Mouse (Mus musculus) heart, embryonic 15.5 days (tissue): Measurements from ENCODE around the gene Smurf1. TPM values are rescaled to one million over a fixed set of nuclear protein-coding genes. Genes with fewer than 3 reads are reported as not detected.

Experiments
- ATAC-seq: fragments of 200-750 bp; cut with Nextera tagmentation; replicated peaks from 2 replicates; pipeline ENCODE4 v1.8.0; 2017; ENCODE audit warnings: low read depth, moderate TSS enrichment; ENCODE audit not compliant: insufficient number of reproducible peaks, insufficient read depth, low FRiP score
- H3K27ac ChIP-seq: fragments of 300-500 bp; sonication (generic); 2 replicates; pipeline ENCODE4 v1.5.1; 2015; ENCODE audit warnings: mild to moderate bottlenecking, inconsistent platforms
- H3K27me3 ChIP-seq: fragments of 300-500 bp; sonication (generic); 2 replicates; pipeline ENCODE4 v1.6.1; 2015; ENCODE audit warnings: inconsistent platforms
- H3K36me3 ChIP-seq: fragments of 300-500 bp; sonication (generic); 2 replicates; pipeline ENCODE4 v1.6.1; 2015; ENCODE audit warnings: mild to moderate bottlenecking, inconsistent platforms
- H3K4me1 ChIP-seq: fragments of 300-500 bp; sonication (generic); replicated peaks from 2 replicates; pipeline ENCODE4 v1.6.1; 2015; ENCODE audit warnings: inconsistent platforms
- H3K4me2 ChIP-seq: fragments of 300-500 bp; sonication (generic); 2 replicates; pipeline ENCODE4 v1.6.1; 2015; ENCODE audit warnings: inconsistent platforms, mild to moderate bottlenecking, moderate library complexity
- H3K4me3 ChIP-seq: fragments of 300-500 bp; sonication (generic); 2 replicates; pipeline ENCODE4 v1.5.1; 2015; ENCODE audit warnings: mild to moderate bottlenecking, inconsistent platforms
- H3K9ac ChIP-seq: fragments of 300-500 bp; sonication (generic); 2 replicates; pipeline ENCODE4 v1.6.1; 2015; ENCODE audit warnings: mild to moderate bottlenecking, inconsistent platforms
- H3K9me3 ChIP-seq: fragments of 300-500 bp; sonication (generic); replicated peaks from 2 replicates; pipeline ENCODE4 v1.6.1; 2016; ENCODE audit warnings: inconsistent platforms
- WGBS: fragments of 180-500 bp; shearing (Covaris S2); methylation state at CpG from one replicate; pipeline ENCODE4 v1.1.7; 2015; ENCODE audit warnings: mixed read lengths; 5-methylcytosine and 5-hydroxymethylcytosine counted together
- polyA plus RNA-seq: library from polyadenylated mRNA; unstranded; fragments of >200 nt; fragmentation: Nextera tagmentation; extraction: Ambion mirVana; gene quantifications from 2 replicates; pipeline ENCODE4 v1.2.1, GENCODE M21; 2015

The Smurf1 gene
- polyA plus RNA-seq, 1 experiment from 2014 or later = 11.3 TPM

- H3K27me3 ChIP-seq = no peaks in the 10 kb centered on the region
- H3K4me2 ChIP-seq = no peak overlapping the region
- WGBS = 69% methylated on average over 8 of the region's 8 CpGs
- H3K9ac ChIP-seq = no peak overlapping the region
- no peak overlapping the region for H3K4me3 ChIP-seq
- peaks cover 9% of the 10 kb centered on the region; the same call in 1 of the 2 replicates for H3K4me1 ChIP-seq
- H3K9me3 ChIP-seq = no peaks in the 10 kb centered on the region
- H3K36me3 ChIP-seq = no peaks in the 10 kb centered on the region
- no peak; the same call in 1 of the 2 replicates for ATAC-seq
- H3K27ac ChIP-seq = no peak overlapping the region
These were observed 98.7 kb downstream of the Smurf1 start for GRCm38 (mm10) chr5:144866923-144867322.

- no peak overlapping the region for H3K4me3 ChIP-seq
- H3K27ac ChIP-seq = no peak overlapping the region
- no peak overlapping the region for H3K4me2 ChIP-seq
- no peak for ATAC-seq
- H3K36me3 ChIP-seq = peaks cover 45% of the 10 kb centered on the region
- H3K9me3 ChIP-seq = no peaks in the 10 kb centered on the region
- H3K4me1 ChIP-seq = 0 out of 2 replicates have a peak, but pooled peaks cover 2% of the 10 kb centered on the region
- no peak overlapping the region for H3K9ac ChIP-seq
- WGBS = 97% methylated on average over 8 of the region's 8 CpGs
- no peaks in the 10 kb centered on the region for H3K27me3 ChIP-seq
These were observed 104.7 kb downstream of the Smurf1 start for GRCm38 (mm10) chr5:144860913-144861312.

GRCm38 (mm10) chr5:144859284-144859683 lies 106.4 kb downstream of the Smurf1 start:
- Histone ChIP-seq H3K36me3 (peaks cover 50% of the 10 kb centered on the region), H3K9ac (no peak overlapping the region), H3K9me3 (no peaks in the 10 kb centered on the region), H3K27ac (no peak overlapping the region), H3K4me2 (no peak overlapping the region), H3K27me3 (no peaks in the 10 kb centered on the region), H3K4me3 (no peak overlapping the region), H3K4me1 (0 out of 2 replicates have a peak, but pooled peaks cover 3% of the 10 kb centered on the region)
- WGBS = 91% methylated on average over 9 of the region's 9 CpGs
- ATAC-seq = no peak

GRCm38 (mm10) chr5:144858527-144858926 lies 107.1 kb downstream of the Smurf1 start:
- Histone ChIP-seq H3K9ac (no peak overlapping the region), H3K27ac (no peak overlapping the region), H3K36me3 (peaks cover 56% of the 10 kb centered on the region), H3K9me3 (no peaks in the 10 kb centered on the region), H3K4me2 (no peak overlapping the region), H3K4me3 (no peak overlapping the region), H3K27me3 (no peaks in the 10 kb centered on the region), H3K4me1 (0 out of 2 replicates have a peak, but pooled peaks cover 3% of the 10 kb centered on the region)
- ATAC-seq = no peak
- WGBS = 91% methylated on average over 15 of the region's 15 CpGs

- H3K27me3 ChIP-seq = no peaks in the 10 kb centered on the region
- peaks cover 78% of the 10 kb centered on the region for H3K36me3 ChIP-seq
- WGBS = 42% methylated on average over 6 of the region's 6 CpGs
- 0 out of 2 replicates have a peak, but pooled peaks cover 3% of the 10 kb centered on the region for H3K4me1 ChIP-seq
- H3K4me3 ChIP-seq = no peak overlapping the region
- H3K9me3 ChIP-seq = no peaks in the 10 kb centered on the region
- H3K27ac ChIP-seq = no peak overlapping the region
- no peak overlapping the region for H3K4me2 ChIP-seq
- ATAC-seq = no peak
- no peak overlapping the region for H3K9ac ChIP-seq
These were observed 109.7 kb downstream of the Smurf1 start for GRCm38 (mm10) chr5:144855936-144856335.

- no peak for ATAC-seq
- 83% methylated on average over 5 of the region's 5 CpGs for WGBS
- 0 out of 2 replicates have a peak, but pooled peaks cover 3% of the 10 kb centered on the region for H3K4me1 ChIP-seq
- H3K4me2 ChIP-seq = no peak overlapping the region
- no peak overlapping the region for H3K27ac ChIP-seq
- H3K9ac ChIP-seq = no peak overlapping the region
- peaks cover 80% of the 10 kb centered on the region for H3K36me3 ChIP-seq
- H3K4me3 ChIP-seq = no peak overlapping the region
- H3K9me3 ChIP-seq = no peaks in the 10 kb centered on the region
- no peaks in the 10 kb centered on the region for H3K27me3 ChIP-seq
These were observed 111.7 kb downstream of the Smurf1 start for GRCm38 (mm10) chr5:144853931-144854330.

- Histone ChIP-seq H3K4me3 (no peak overlapping the region), H3K9ac (no peak overlapping the region), H3K4me2 (no peak overlapping the region), H3K27ac (no peak overlapping the region), H3K9me3 (no peaks in the 10 kb centered on the region), H3K27me3 (no peaks in the 10 kb centered on the region), H3K4me1 (0 out of 2 replicates have a peak, but pooled peaks cover 3% of the 10 kb centered on the region), H3K36me3 (peaks cover 82% of the 10 kb centered on the region)
- 92% methylated on average over 3 of the region's 3 CpGs for WGBS
- ATAC-seq = no peak
These were observed 113.8 kb downstream of the Smurf1 start for GRCm38 (mm10) chr5:144851820-144852219.

- 88% methylated on average over 10 of the region's 10 CpGs for WGBS
- Histone ChIP-seq H3K27me3 (no peaks in the 10 kb centered on the region), H3K27ac (no peak overlapping the region), H3K4me1 (no peaks in the 10 kb centered on the region), H3K4me2 (no peak overlapping the region), H3K36me3 (peaks cover 98% of the 10 kb centered on the region), H3K9ac (no peak overlapping the region), H3K4me3 (no peak overlapping the region), H3K9me3 (no peaks in the 10 kb centered on the region)
- no peak for ATAC-seq
These were observed 115.7 kb downstream of the Smurf1 start for GRCm38 (mm10) chr5:144849932-144850331.

- no peak overlapping the region for H3K9ac ChIP-seq
- no peak overlapping the region for H3K4me3 ChIP-seq
- no peak overlapping the region for H3K4me2 ChIP-seq
- H3K27me3 ChIP-seq = no peaks in the 10 kb centered on the region
- H3K4me1 ChIP-seq = no peaks in the 10 kb centered on the region
- H3K27ac ChIP-seq = no peak overlapping the region
- no peak for ATAC-seq
- 81% methylated on average over 5 of the region's 5 CpGs for WGBS
- H3K36me3 ChIP-seq = peaks cover 100% of the 10 kb centered on the region
- no peaks in the 10 kb centered on the region for H3K9me3 ChIP-seq
These were observed 116.9 kb downstream of the Smurf1 start for GRCm38 (mm10) chr5:144848735-144849134.

- no peak overlapping the region for H3K9ac ChIP-seq
- peaks cover 100% of the 10 kb centered on the region for H3K36me3 ChIP-seq
- no peak for ATAC-seq
- 95% methylated on average over 20 of the region's 20 CpGs for WGBS
- no peaks in the 10 kb centered on the region for H3K27me3 ChIP-seq
- H3K27ac ChIP-seq = no peak overlapping the region
- H3K9me3 ChIP-seq = no peaks in the 10 kb centered on the region
- no peak overlapping the region for H3K4me3 ChIP-seq
- no peak overlapping the region for H3K4me2 ChIP-seq
- H3K4me1 ChIP-seq = no peaks in the 10 kb centered on the region
These were observed 120.3 kb downstream of the Smurf1 start for GRCm38 (mm10) chr5:144845352-144845751.

GRCm38 (mm10) chr5:144836100-144836499 lies 129.5 kb downstream of the Smurf1 start:
- WGBS = 91% methylated on average over 3 of the region's 3 CpGs
- Histone ChIP-seq H3K27ac (no peak overlapping the region), H3K9ac (no peak overlapping the region), H3K4me3 (no peak overlapping the region), H3K4me1 (no peaks in the 10 kb centered on the region), H3K36me3 (peaks cover 99% of the 10 kb centered on the region), H3K9me3 (no peaks in the 10 kb centered on the region), H3K27me3 (no peaks in the 10 kb centered on the region), H3K4me2 (no peak overlapping the region)
- no peak for ATAC-seq

- H3K4me2 ChIP-seq = no peak overlapping the region
- 83% methylated on average over 9 of the region's 9 CpGs for WGBS
- H3K27me3 ChIP-seq = no peaks in the 10 kb centered on the region
- H3K4me3 ChIP-seq = no peak overlapping the region
- peaks cover 98% of the 10 kb centered on the region for H3K36me3 ChIP-seq
- no peak overlapping the region for H3K27ac ChIP-seq
- no peaks in the 10 kb centered on the region for H3K4me1 ChIP-seq
- H3K9ac ChIP-seq = no peak overlapping the region
- no peak for ATAC-seq
- no peaks in the 10 kb centered on the region for H3K9me3 ChIP-seq
These were observed 133.7 kb downstream of the Smurf1 start for GRCm38 (mm10) chr5:144831840-144832469.
